Mouse (Mus musculus) neural tube, embryonic 12.5 days (tissue): ENCODE data around the gene Itga9. TPM values are rescaled to one million over a fixed set of nuclear protein-coding genes. Genes with fewer than 3 reads are reported as not detected.

ENCODE experiments used
- ATAC-seq: fragments of 200-750 bp; cut with Nextera tagmentation; 2 replicates; pipeline ENCODE4 v1.8.0; 2017; ENCODE audit warnings: low read depth, mild to moderate bottlenecking, moderate TSS enrichment, moderate library complexity; ENCODE audit not compliant: low FRiP score
- H3K27ac ChIP-seq: fragments of 300-500 bp; sonication (generic); 2 replicates; pipeline ENCODE4 v1.5.1; 2016
- H3K27me3 ChIP-seq: fragments of 300-500 bp; sonication (generic); replicated peaks from 2 replicates; pipeline ENCODE4 v1.6.1; 2016; ENCODE audit warnings: mild to moderate bottlenecking
- H3K36me3 ChIP-seq: fragments of 300-500 bp; sonication (generic); 2 replicates; pipeline ENCODE4 v1.6.1; 2016; ENCODE audit warnings: mild to moderate bottlenecking
- H3K4me1 ChIP-seq: fragments of 300-500 bp; sonication (generic); 2 replicates; pipeline ENCODE4 v1.6.1; 2016
- H3K4me2 ChIP-seq: fragments of 300-500 bp; sonication (generic); replicated peaks from 2 replicates; pipeline ENCODE4 v1.6.1; 2016; ENCODE audit warnings: mild to moderate bottlenecking
- H3K4me3 ChIP-seq: fragments of 300-500 bp; sonication (generic); 2 replicates; pipeline ENCODE4 v1.5.1; 2016
- H3K9ac ChIP-seq: fragments of 300-500 bp; sonication (generic); 2 replicates; pipeline ENCODE4 v1.6.1; 2016; ENCODE audit warnings: mild to moderate bottlenecking
- H3K9me3 ChIP-seq: fragments of 300-500 bp; sonication (generic); 2 replicates; pipeline ENCODE4 v1.6.1; 2016; ENCODE audit warnings: mild to moderate bottlenecking
- WGBS: fragments of 180-500 bp; shearing (Covaris S2); methylation state at CpG from one replicate; pipeline ENCODE4 v1.1.7; 2016; 5-methylcytosine and 5-hydroxymethylcytosine counted together
- polyA plus RNA-seq: library from polyadenylated mRNA; unstranded; fragments of >200 nt; fragmentation: Nextera tagmentation; extraction: Ambion mirVana; gene quantifications from 2 replicates; pipeline ENCODE4 v1.2.1, GENCODE M21; 2016

Itga9 gene
- polyA plus RNA-seq, 1 experiment from 2014 or later: 9.4 TPM

- Histone ChIP-seq H3K36me3 (no peaks in the 10 kb centered on the region), H3K27me3 (no peaks in the 10 kb centered on the region), H3K9me3 (no peaks in the 10 kb centered on the region), H3K4me2 (no peak overlapping the region), H3K9ac (no peak overlapping the region), H3K4me1 (no peaks in the 10 kb centered on the region), H3K4me3 (no peak overlapping the region), H3K27ac (no peak overlapping the region)
- ATAC-seq: no peak
- WGBS: 77% methylated on average over 7 of the region's 7 CpGs
Measured at GRCm38 (mm10) chr9:118881281-118881945, 274.9 kb downstream of the Itga9 start.

- Histone ChIP-seq H3K4me1 (no peaks in the 10 kb centered on the region), H3K27ac (no peak overlapping the region), H3K36me3 (no peaks in the 10 kb centered on the region), H3K9me3 (no peaks in the 10 kb centered on the region), H3K9ac (no peak overlapping the region), H3K4me3 (no peak overlapping the region), H3K27me3 (no peaks in the 10 kb centered on the region), H3K4me2 (no peak overlapping the region)
- ATAC-seq: no peak
- WGBS: 93% methylated on average over 6 of the region's 6 CpGs
Measured at GRCm38 (mm10) chr9:118881946-118882284, 275.4 kb downstream of the Itga9 start.

GRCm38 (mm10) chr9:118883150-118883549 lies 276.7 kb downstream of the Itga9 start:
- WGBS: 93% methylated on average over 7 of the region's 7 CpGs
- ATAC-seq: no peak
- H3K27me3 ChIP-seq: no peaks in the 10 kb centered on the region

GRCm38 (mm10) chr9:118885785-118886184 lies 279.3 kb downstream of the Itga9 start:
- no peak overlapping the region for H3K4me2 ChIP-seq
- H3K4me1 ChIP-seq: peaks cover 6% of the 10 kb centered on the region; the same call in 1 of the 2 replicates
- no peaks in the 10 kb centered on the region for H3K36me3 ChIP-seq
- no peaks in the 10 kb centered on the region for H3K9me3 ChIP-seq
- 77% methylated on average over 6 of the region's 6 CpGs for WGBS
- H3K9ac ChIP-seq: no peak overlapping the region
- ATAC-seq: no peak
- H3K27me3 ChIP-seq: no peaks in the 10 kb centered on the region
- H3K27ac ChIP-seq: no peak overlapping the region
- no peak overlapping the region for H3K4me3 ChIP-seq

More at GRCm38 (mm10) chr9:118883150-118883549, 276.7 kb downstream of the Itga9 start:
- Histone ChIP-seq H3K4me3 (no peak overlapping the region), H3K4me2 (no peak overlapping the region), H3K27ac (no peak overlapping the region), H3K36me3 (no peaks in the 10 kb centered on the region), H3K9me3 (no peaks in the 10 kb centered on the region), H3K9ac (no peak overlapping the region), H3K4me1 (no peaks in the 10 kb centered on the region)

DNA sequence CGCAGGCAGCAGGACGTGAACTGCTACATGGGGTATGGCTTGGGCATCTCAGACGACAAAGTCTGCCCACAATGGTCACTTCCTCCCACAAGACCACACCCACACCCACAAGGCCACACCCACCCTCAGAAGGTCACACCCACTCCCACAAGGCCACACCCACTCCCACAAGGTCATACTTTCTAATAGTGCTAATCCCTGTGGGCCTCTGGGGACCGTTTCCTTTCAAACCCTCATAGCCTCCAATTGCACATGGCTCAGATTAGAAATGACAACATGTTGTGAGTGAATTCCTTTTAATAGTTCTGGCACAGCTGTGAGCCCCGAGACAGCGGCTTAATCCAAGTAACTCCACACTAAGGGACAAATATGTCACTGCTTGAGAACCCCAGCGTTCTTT lies 280.7 kb downstream of the Itga9 start:
- no peak overlapping the region for H3K9ac ChIP-seq
- no peaks in the 10 kb centered on the region for H3K27me3 ChIP-seq
- ATAC-seq: no peak
- 92% methylated on average over 7 of the region's 7 CpGs for WGBS
- no peak overlapping the region for H3K27ac ChIP-seq
- no peaks in the 10 kb centered on the region for H3K36me3 ChIP-seq
- no peak overlapping the region for H3K4me3 ChIP-seq
- H3K4me1 ChIP-seq: peaks cover 6% of the 10 kb centered on the region; the same call in 1 of the 2 replicates
- no peak overlapping the region for H3K4me2 ChIP-seq
- H3K9me3 ChIP-seq: no peaks in the 10 kb centered on the region

GRCm38 (mm10) chr9:118887734-118888133 lies 281.2 kb downstream of the Itga9 start:
- H3K27me3 ChIP-seq: no peaks in the 10 kb centered on the region
- ATAC-seq: no peak
- 94% methylated on average over 8 of the region's 8 CpGs for WGBS
- H3K4me2 ChIP-seq: no peak overlapping the region
- H3K9me3 ChIP-seq: no peaks in the 10 kb centered on the region
- no peak overlapping the region for H3K27ac ChIP-seq
- no peak overlapping the region for H3K9ac ChIP-seq
- peaks cover 6% of the 10 kb centered on the region; the same call in 1 of the 2 replicates for H3K4me1 ChIP-seq
- H3K36me3 ChIP-seq: no peaks in the 10 kb centered on the region
- H3K4me3 ChIP-seq: no peak overlapping the region

DNA sequence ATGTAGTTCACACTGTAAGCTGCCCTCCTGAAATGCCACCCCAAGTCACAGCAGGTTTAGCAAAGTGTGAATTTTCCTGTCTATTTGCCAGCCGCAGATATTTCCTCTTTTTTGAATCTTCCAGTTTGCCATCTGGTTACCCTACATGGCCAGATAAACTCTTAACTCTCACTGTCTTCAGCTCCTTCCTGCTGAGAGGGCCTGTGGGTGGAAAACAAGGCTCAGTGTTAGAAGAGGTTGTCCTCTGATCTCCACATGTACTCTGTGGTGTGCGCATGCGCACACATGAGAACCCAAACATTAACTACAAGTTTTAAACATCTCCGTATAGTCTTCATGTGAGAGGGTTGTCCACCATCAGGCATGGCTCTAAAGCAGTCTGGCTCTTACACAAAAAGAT lies 283.7 kb downstream of the Itga9 start:
- peaks cover 6% of the 10 kb centered on the region; the same call in 1 of the 2 replicates for H3K4me1 ChIP-seq
- no peak overlapping the region for H3K27ac ChIP-seq
- 90% methylated on average over 4 of the region's 4 CpGs for WGBS
- H3K4me3 ChIP-seq: no peak overlapping the region
- no peaks in the 10 kb centered on the region for H3K27me3 ChIP-seq
- no peak for ATAC-seq
- H3K36me3 ChIP-seq: no peaks in the 10 kb centered on the region
- no peak overlapping the region for H3K4me2 ChIP-seq
- H3K9me3 ChIP-seq: no peaks in the 10 kb centered on the region
- H3K9ac ChIP-seq: no peak overlapping the region

DNA sequence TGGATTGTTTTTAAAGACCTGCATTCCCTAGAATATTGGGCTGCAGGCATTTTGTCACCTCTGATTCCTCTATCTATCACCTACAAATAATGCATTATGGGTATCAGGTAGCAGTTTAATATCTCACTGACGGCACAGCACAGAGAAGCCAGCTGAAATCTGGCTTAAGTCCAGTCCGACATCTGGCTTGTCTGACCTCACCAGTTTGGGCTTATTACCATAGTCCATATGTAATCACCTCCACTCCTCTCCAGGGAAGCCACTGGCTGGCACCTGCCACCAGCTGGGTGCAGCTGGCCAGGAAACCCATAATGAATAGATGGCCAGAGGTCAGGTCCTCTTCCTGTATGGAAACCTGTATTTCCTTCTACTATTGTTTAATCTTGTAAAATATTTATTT lies 284.2 kb downstream of the Itga9 start:
- Histone ChIP-seq H3K9ac (no peak overlapping the region), H3K4me3 (no peak overlapping the region), H3K4me1 (peaks cover 6% of the 10 kb centered on the region; the same call in 1 of the 2 replicates), H3K9me3 (no peaks in the 10 kb centered on the region), H3K36me3 (no peaks in the 10 kb centered on the region), H3K27me3 (no peaks in the 10 kb centered on the region), H3K4me2 (no peak overlapping the region), H3K27ac (no peak overlapping the region)
- ATAC-seq: no peak
- WGBS: 60% methylated on average over 2 of the region's 2 CpGs

- H3K4me2 ChIP-seq: no peak overlapping the region
- H3K9ac ChIP-seq: no peak overlapping the region
- H3K36me3 ChIP-seq: no peaks in the 10 kb centered on the region
- no peaks in the 10 kb centered on the region for H3K9me3 ChIP-seq
- H3K27ac ChIP-seq: no peak overlapping the region
- 90% methylated on average over 6 of the region's 6 CpGs for WGBS
- no peak for ATAC-seq
- H3K27me3 ChIP-seq: no peaks in the 10 kb centered on the region
- H3K4me3 ChIP-seq: no peak overlapping the region
- peaks cover 6% of the 10 kb centered on the region; the same call in 1 of the 2 replicates for H3K4me1 ChIP-seq
Measured at GRCm38 (mm10) chr9:118891068-118891467, 284.6 kb downstream of the Itga9 start.

- Histone ChIP-seq H3K4me2 (no peak overlapping the region), H3K4me3 (no peak overlapping the region), H3K36me3 (no peaks in the 10 kb centered on the region), H3K9ac (no peak overlapping the region), H3K27me3 (no peaks in the 10 kb centered on the region), H3K4me1 (peaks cover 6% of the 10 kb centered on the region; the same call in 1 of the 2 replicates), H3K27ac (no peak overlapping the region), H3K9me3 (no peaks in the 10 kb centered on the region)
- ATAC-seq: no peak
- 77% methylated on average over 9 of the region's 9 CpGs for WGBS
Measured at GRCm38 (mm10) chr9:118891593-118891992, 285.1 kb downstream of the Itga9 start.

- H3K4me1 ChIP-seq: no peaks in the 10 kb centered on the region; the same call in 1 of the 2 replicates
- H3K4me2 ChIP-seq: no peak overlapping the region
- H3K27me3 ChIP-seq: no peaks in the 10 kb centered on the region
- H3K9ac ChIP-seq: no peak overlapping the region
- H3K27ac ChIP-seq: no peak overlapping the region
- no peaks in the 10 kb centered on the region for H3K36me3 ChIP-seq
- ATAC-seq: no peak
- no peak overlapping the region for H3K4me3 ChIP-seq
- H3K9me3 ChIP-seq: no peaks in the 10 kb centered on the region
- 86% methylated on average over 2 of the region's 2 CpGs for WGBS
Measured at GRCm38 (mm10) chr9:118895101-118895500, 288.6 kb downstream of the Itga9 start.

GRCm38 (mm10) chr9:118900677-118901076 lies 294.2 kb downstream of the Itga9 start:
- no peaks in the 10 kb centered on the region for H3K27me3 ChIP-seq
- no peaks in the 10 kb centered on the region for H3K9me3 ChIP-seq
- peaks cover 6% of the 10 kb centered on the region; the same call in 1 of the 2 replicates for H3K4me1 ChIP-seq
- H3K4me3 ChIP-seq: no peak overlapping the region
- ATAC-seq: no peak
- no peak overlapping the region for H3K4me2 ChIP-seq
- 85% methylated on average over 2 of the region's 2 CpGs for WGBS
- no peak overlapping the region for H3K9ac ChIP-seq
- no peaks in the 10 kb centered on the region for H3K36me3 ChIP-seq
- H3K27ac ChIP-seq: no peak overlapping the region

GRCm38 (mm10) chr9:118901917-118902316 lies 295.4 kb downstream of the Itga9 start:
- H3K4me3 ChIP-seq: no peak overlapping the region
- 20% methylated on average over 6 of the region's 6 CpGs for WGBS
- H3K27ac ChIP-seq: no peak overlapping the region
- no peaks in the 10 kb centered on the region for H3K36me3 ChIP-seq
- no peak overlapping the region for H3K4me2 ChIP-seq
- peaks cover 6% of the 10 kb centered on the region; the same call in 1 of the 2 replicates for H3K4me1 ChIP-seq
- H3K9me3 ChIP-seq: no peaks in the 10 kb centered on the region
- H3K27me3 ChIP-seq: 0 out of 2 replicates have a peak, but pooled peaks cover 2% of the 10 kb centered on the region
- no peak overlapping the region for H3K9ac ChIP-seq
- ATAC-seq: peak; percentile 82
